Mouse (Mus musculus) retina, postnatal 7 days (tissue): ENCODE results near the gene Grin2c.

Source experiments
- DNase-seq: peaks from one replicate; pipeline ENCODE4 v3.0.0-alpha.2; 2012; ENCODE audit warnings: low read depth, low spot score

The Grin2c gene

GRCm38 (mm10) chr11:115267061-115267883 lies at the start of gene Grin2c:
TSS of gene Grin2c (minus strand) at chr11:115267243.
- no peak for DNase-seq

GRCm38 (mm10) chr11:115314249-115314648 lies 47.2 kb upstream of the Grin2c start:
- no peak for DNase-seq

- no peak for DNase-seq
Observed at GRCm38 (mm10) chr11:115308781-115309180, 41.7 kb upstream of the Grin2c start.

- no peak for DNase-seq
Observed at GRCm38 (mm10) chr11:115306863-115307262, 39.8 kb upstream of the Grin2c start, which contains the start of gene Otop2. TSS of gene Otop2 (plus strand) at chr11:115307163.

GRCm38 (mm10) chr11:115303167-115303566 lies 36.1 kb upstream of the Grin2c start:
- no peak for DNase-seq

GRCm38 (mm10) chr11:115301351-115301750 lies 34.3 kb upstream of the Grin2c start:
- DNase-seq: no peak

- no peak for DNase-seq
Observed at GRCm38 (mm10) chr11:115300745-115301144, 33.7 kb upstream of the Grin2c start.

- no peak for DNase-seq
Observed at GRCm38 (mm10) chr11:115298160-115298559, 31.1 kb upstream of the Grin2c start.

GRCm38 (mm10) chr11:115297214-115297826 lies 30.3 kb upstream of the Grin2c start, which contains the start of gene Fads6:
TSS of gene Fads6 (minus strand) at chr11:115297663.
- peak; percentile 43 for DNase-seq

- DNase-seq: no peak
Observed at GRCm38 (mm10) chr11:115296471-115297210, 29.6 kb upstream of the Grin2c start.

- DNase-seq: no peak
Observed at GRCm38 (mm10) chr11:115295939-115296338, 28.9 kb upstream of the Grin2c start.

- no peak for DNase-seq
Observed at GRCm38 (mm10) chr11:115292631-115293375, 25.8 kb upstream of the Grin2c start.

GRCm38 (mm10) chr11:115291503-115291902 lies 24.5 kb upstream of the Grin2c start:
- no peak for DNase-seq

- no peak for DNase-seq
Observed at GRCm38 (mm10) chr11:115290919-115291318, 23.9 kb upstream of the Grin2c start.

- DNase-seq: no peak
Observed at GRCm38 (mm10) chr11:115290314-115290713, 23.3 kb upstream of the Grin2c start.

GRCm38 (mm10) chr11:115289885-115290284 lies 22.8 kb upstream of the Grin2c start:
- DNase-seq: no peak

GRCm38 (mm10) chr11:115288305-115288704 lies 21.3 kb upstream of the Grin2c start:
- no peak for DNase-seq

GRCm38 (mm10) chr11:115287386-115287785 lies 20.3 kb upstream of the Grin2c start:
- no peak for DNase-seq

- DNase-seq: no peak
Observed at GRCm38 (mm10) chr11:115286201-115286993, 19.4 kb upstream of the Grin2c start.

GRCm38 (mm10) chr11:115285282-115285681 lies 18.2 kb upstream of the Grin2c start:
- DNase-seq: no peak
